Mouse (Mus musculus): ENCODE measurements around the gene Tcap.

DNA sequence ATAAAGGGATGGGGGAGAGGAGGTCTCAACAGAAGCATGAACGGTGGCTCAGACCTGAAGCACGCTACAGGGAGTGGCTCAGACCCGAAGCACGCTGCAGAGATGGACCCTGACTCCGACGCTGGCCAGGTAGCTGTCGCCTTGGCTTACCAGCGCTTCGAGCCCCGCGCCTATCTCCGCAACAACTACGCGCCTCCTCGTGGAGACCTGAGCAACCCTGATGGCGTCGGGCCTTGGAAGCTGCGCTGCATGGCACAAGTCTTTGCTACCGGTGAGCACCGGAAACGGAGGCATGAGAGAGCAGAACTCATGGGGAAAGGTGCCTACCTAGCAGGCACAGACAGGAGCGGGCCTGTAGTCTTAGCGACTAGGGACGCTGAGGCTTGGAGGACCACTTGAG lies 3.0 kb downstream of the Tcap start:
- TF ChIP-seq CTCF (IDR thresholded peaks at IDR 0.05; ENCODE audit: low read depth, low read length) (no peak), EP300 (IDR thresholded peaks at IDR 0.05; ENCODE audit: insufficient read depth, low read depth, low read length) (no peak)

All from ES-Bruce4 (cell line).